8 mouse cellular contexts compared by ENCODE assay signal in genomic region chr8:57799797-57800204, GRCm38 (mm10).
DNase-seq lines count a peak whose midpoint lies in the region; ATAC-seq and TF ChIP-seq lines count a peak whose summit lies in the region.

No protein-coding gene starts in this region.

- TF ChIP-seq RAD21 in MEL (IDR thresholded peaks at IDR 0.05; ENCODE audit: low read depth, low read length): no peak; the same call in 1 of the 2 replicates

- TF ChIP-seq CTCF in MEL (IDR thresholded peaks at IDR 0.05 in 2 of 3, conservative IDR thresholded peaks at IDR 0.05 in 1 of 3; ENCODE audit: control insufficient read depth in 1 of 3, insufficient read depth in 1 of 3, low read depth in 2 of 3, low read length in 3 of 3, poor library complexity in 1 of 3, severe bottlenecking in 1 of 3): no peak
- no peak for TF ChIP-seq CTCF in brain, embryonic 14.5 days (IDR thresholded peaks at IDR 0.05; ENCODE audit: borderline replicate concordance, extremely low read depth, insufficient read depth, insufficient read length)

- peak in 1 of 2 experiments; percentile 37; a peak in 1 of 4 replicates for TF ChIP-seq EP300 in MEL (IDR thresholded peaks at IDR 0.05; ENCODE audit: low read depth in 1 of 2, low read length in 2 of 2)

- intact Hi-C loops in heart, postnatal 10 days (cut with DNase I): loop anchor here (1.0 to 5.0 kb wide), 4 partner anchors 148 to 371 kb away; partner anchors contain the start of gene Galnt7

- 4% methylated on average over 12 of the region's 12 CpGs for WGBS in forebrain, embryonic 10.5 days
- WGBS in neural tube, embryonic 14.5 days: 4% methylated on average over 12 of the region's 12 CpGs

- peak; percentile 48 to 53; a peak in 2 of 4 replicates for TF ChIP-seq POLR2A in MEL (IDR thresholded peaks at IDR 0.05; ENCODE audit: control insufficient read depth in 1 of 2, insufficient read depth in 1 of 2, low read depth in 1 of 2, low read length in 2 of 2, poor library complexity in 1 of 2)
- no peak for TF ChIP-seq POLR2A in brain, embryonic 14.5 days (IDR thresholded peaks at IDR 0.05; ENCODE audit: borderline replicate concordance, extremely low read depth, insufficient read depth, insufficient read length, poor library complexity, severe bottlenecking)

- 0 out of 4 replicates have a peak, but pooled peaks cover 0 to 2% of the 10 kb centered on the region in 2 experiments for H3K4me1 ChIP-seq in MEL (ENCODE audit: control insufficient read depth in 1 of 2, insufficient read depth in 2 of 2, low read length in 2 of 2)
- peaks cover 18% of the 10 kb centered on the region for H3K4me1 ChIP-seq in forebrain, embryonic 10.5 days
- H3K4me1 ChIP-seq in neural tube, embryonic 14.5 days (ENCODE audit: control insufficient read depth, insufficient read depth, low read length): peaks cover 5% of the 10 kb centered on the region; the same call in 1 of the 2 replicates

- peak overlapping the region; percentile 60 to 90 for H3K4me3 ChIP-seq in MEL (ENCODE audit: control insufficient read depth in 1 of 2, insufficient read depth in 1 of 2, low read depth in 2 of 2, low read length in 2 of 2)
- H3K4me3 ChIP-seq in forebrain, embryonic 10.5 days: peak overlapping the region; percentile 42
- peak overlapping the region; percentile 8; the same call in 1 of the 2 replicates for H3K4me3 ChIP-seq in neural tube, embryonic 14.5 days (ENCODE audit: low read depth, low read length)

- H3K79me2 ChIP-seq in MEL (ENCODE audit: control insufficient read depth, insufficient read depth, low read length, poor library complexity): no peaks in the 10 kb centered on the region

- ATAC-seq in neural tube, embryonic 14.5 days (ENCODE audit: low read depth): peak; percentile 87

- H3K9ac ChIP-seq in MEL (ENCODE audit: control insufficient read depth, low read depth, low read length, poor library complexity, severe bottlenecking): peak overlapping the region; percentile 73
- peak overlapping the region; percentile 8; the same call in 1 of the 2 replicates for H3K9ac ChIP-seq in neural tube, embryonic 14.5 days (replicated peaks; ENCODE audit: low read depth, low read length)

- H3K9me3 ChIP-seq in MEL (replicated peaks; ENCODE audit: insufficient read depth, low read length): no peaks in the 10 kb centered on the region
- H3K9me3 ChIP-seq in forebrain, embryonic 10.5 days: no peaks in the 10 kb centered on the region
- H3K9me3 ChIP-seq in neural tube, embryonic 14.5 days (ENCODE audit: control insufficient read depth, low read length): no peaks in the 10 kb centered on the region

- peak; percentile 85 for DNase-seq in MEL (ENCODE audit: low read depth, low spot score)
- peak; percentile 83 for DNase-seq in brain, embryonic 14.5 days (ENCODE audit: low read depth)
- DNase-seq in forebrain, embryonic 10.5 days (ENCODE audit: extremely low spot score, low spot score): peak; percentile 61
- peak; percentile 67 for DNase-seq in heart, postnatal 10 days
- peak; percentile 60 to 64 for DNase-seq in kidney, postnatal 36 days
- DNase-seq in lung, adult 18-20 months: peak; percentile 34 to 43
- DNase-seq in thymus, postnatal 0 days (ENCODE audit: low spot score): peak; percentile 81

- peaks cover 0 to 2% of the 10 kb centered on the region in 2 experiments; a peak in 1 of 4 replicates for H3K36me3 ChIP-seq in MEL (ENCODE audit: control insufficient read depth in 1 of 2, insufficient read depth in 2 of 2, low read length in 2 of 2)
- no peaks in the 10 kb centered on the region for H3K36me3 ChIP-seq in forebrain, embryonic 10.5 days (replicated peaks)
- H3K36me3 ChIP-seq in neural tube, embryonic 14.5 days (ENCODE audit: control insufficient read depth, insufficient read depth, low read length): no peaks in the 10 kb centered on the region

- peak overlapping the region; percentile 78 for H3K27ac ChIP-seq in MEL (ENCODE audit: control insufficient read depth, low read depth, low read length)
- peak overlapping the region; percentile 79 for H3K27ac ChIP-seq in forebrain, embryonic 10.5 days
- H3K27ac ChIP-seq in neural tube, embryonic 14.5 days (ENCODE audit: low read depth, low read length): peak overlapping the region; percentile 34; the same call in 1 of the 2 replicates

- no peaks in the 10 kb centered on the region for H3K27me3 ChIP-seq in MEL (ENCODE audit: control insufficient read depth in 1 of 2, insufficient read depth in 2 of 2, low read length in 2 of 2)
- H3K27me3 ChIP-seq in forebrain, embryonic 10.5 days (ENCODE audit: poor library complexity, severe bottlenecking): peaks cover 38% of the 10 kb centered on the region
- H3K27me3 ChIP-seq in neural tube, embryonic 14.5 days (ENCODE audit: control insufficient read depth, insufficient read depth, low read length): no peaks in the 10 kb centered on the region

- peak overlapping the region; percentile 37 for H3K4me2 ChIP-seq in neural tube, embryonic 14.5 days (ENCODE audit: low read depth, low read length)

TF ChIP-seq in MEL, 35 proteins besides CTCF, POLR2A, EP300 and RAD21:
- TF ChIP-seq HCFC1 (IDR thresholded peaks at IDR 0.05; ENCODE audit: low read depth, low read length) (peak; percentile 21; the same call in 1 of the 2 replicates), SMC3 (IDR thresholded peaks at IDR 0.05; ENCODE audit: low read depth, low read length) (peak; percentile 38), MAZ (IDR thresholded peaks at IDR 0.05; ENCODE audit: low read depth, low read length) (0 out of 2 replicates have a peak, but pooled peaks have one; percentile 21), E2F4 (IDR thresholded peaks at IDR 0.05; ENCODE audit: borderline replicate concordance, low read depth, low read length) (no peak), MAFK (IDR thresholded peaks at IDR 0.05; ENCODE audit: borderline replicate concordance, low read depth, low read length) (no peak), TBP (IDR thresholded peaks at IDR 0.05; ENCODE audit: low read depth, low read length) (0 out of 2 replicates have a peak, but pooled peaks have one; percentile 45), SIN3A (IDR thresholded peaks at IDR 0.05; ENCODE audit: low read length) (peak; percentile 57), TAL1 (IDR thresholded peaks at IDR 0.05; ENCODE audit: low read length) (no peak), ETS1 (IDR thresholded peaks at IDR 0.05; ENCODE audit: low read depth, low read length) (peak; percentile 43; the same call in 1 of the 2 replicates), MAX (IDR thresholded peaks at IDR 0.05; ENCODE audit: low read length) (0 out of 2 replicates have a peak, but pooled peaks have one; percentile 30), UBTF (IDR thresholded peaks at IDR 0.05; ENCODE audit: borderline replicate concordance, insufficient read depth, low read depth, low read length) (0 out of 2 replicates have a peak, but pooled peaks have one; percentile 68), JUND (IDR thresholded peaks at IDR 0.05; ENCODE audit: low read depth, low read length) (no peak)

Comparison
In these comparisons a context has a peak if more than half of its experiments do, and no peak if none do; other contexts are left out.
1. Peak in every context shown above with its lines: DNase-seq, ATAC-seq, H3K4me3 ChIP-seq and H3K27ac ChIP-seq.
2. H3K4me3 ChIP-seq: peak in every context shown above with its lines; median percentile 75 in MEL; 42 in forebrain, embryonic 10.5 days; 8 in neural tube, embryonic 14.5 days.